Mouse (Mus musculus): Measurements from ENCODE around the gene Atp2b1.
A peak's percentile ranks its signal among the peaks of the same experiment; 100 is the strongest.
"Not testable (repeated sequence)": the region's sequence is repeated elsewhere in the genome, so short reads cannot be mapped to it uniquely, and the experiment has no call there.

Atp2b1 gene

GRCm38 (mm10) chr10:98962092-98962491, 47.9 kb downstream of the Atp2b1 start:
- DNase-seq (ENCODE audit: low read depth, low spot score): no peak

- DNase-seq (ENCODE audit: low read depth, low spot score): peak; percentile 27
Measured at GRCm38 (mm10) chr10:98966407-98967215, 52.4 kb downstream of the Atp2b1 start.

- no peak for DNase-seq (ENCODE audit: low read depth, low spot score)
Measured at GRCm38 (mm10) chr10:98967240-98967891, 53.2 kb downstream of the Atp2b1 start.

GRCm38 (mm10) chr10:98970917-98971316, 56.7 kb downstream of the Atp2b1 start:
- DNase-seq (ENCODE audit: low read depth, low spot score): no peak

- no peak for DNase-seq (ENCODE audit: low read depth, low spot score)
Measured at GRCm38 (mm10) chr10:98972359-98972758, 58.2 kb downstream of the Atp2b1 start.

- no peak for DNase-seq (ENCODE audit: low read depth, low spot score)
Measured at GRCm38 (mm10) chr10:98972912-98973605, 58.9 kb downstream of the Atp2b1 start.

GRCm38 (mm10) chr10:98974645-98975044, 60.4 kb downstream of the Atp2b1 start:
- DNase-seq (ENCODE audit: low read depth, low spot score): no peak

- no peak for DNase-seq (ENCODE audit: low read depth, low spot score)
Measured at GRCm38 (mm10) chr10:98975611-98976010, 61.4 kb downstream of the Atp2b1 start.

- no peak for DNase-seq (ENCODE audit: low read depth, low spot score)
Measured at GRCm38 (mm10) chr10:98976877-98977494, 62.8 kb downstream of the Atp2b1 start.

GRCm38 (mm10) chr10:98978766-98979165, 64.6 kb downstream of the Atp2b1 start:
- DNase-seq (ENCODE audit: low read depth, low spot score): no peak

- DNase-seq (ENCODE audit: low read depth, low spot score): no peak
Measured at GRCm38 (mm10) chr10:98979296-98979695, 65.1 kb downstream of the Atp2b1 start.

- DNase-seq (ENCODE audit: low read depth, low spot score): no peak
Measured at GRCm38 (mm10) chr10:98979951-98980350, 65.7 kb downstream of the Atp2b1 start.

- no peak for DNase-seq (ENCODE audit: low read depth, low spot score)
Measured at GRCm38 (mm10) chr10:98991964-98992363, 77.8 kb downstream of the Atp2b1 start.

GRCm38 (mm10) chr10:98993186-98993585, 79.0 kb downstream of the Atp2b1 start:
- no peak for DNase-seq (ENCODE audit: low read depth, low spot score)

GRCm38 (mm10) chr10:98995016-98995747, 81.0 kb downstream of the Atp2b1 start:
- DNase-seq (ENCODE audit: low read depth, low spot score): not testable (repeated sequence)

- no peak for DNase-seq (ENCODE audit: low read depth, low spot score)
Measured at GRCm38 (mm10) chr10:99004866-99005265, 90.7 kb downstream of the Atp2b1 start.

GRCm38 (mm10) chr10:99011084-99011483, 96.9 kb downstream of the Atp2b1 start:
- no peak for DNase-seq (ENCODE audit: low read depth, low spot score)

- DNase-seq (ENCODE audit: low read depth, low spot score): no peak
Measured at GRCm38 (mm10) chr10:99012086-99012485, 97.9 kb downstream of the Atp2b1 start.

- no peak for DNase-seq (ENCODE audit: low read depth, low spot score)
Measured at GRCm38 (mm10) chr10:99014737-99015136, 100.5 kb downstream of the Atp2b1 start.

GRCm38 (mm10) chr10:99016996-99017395, 102.8 kb downstream of the Atp2b1 start:
- DNase-seq (ENCODE audit: low read depth, low spot score): no peak

GRCm38 (mm10) chr10:99027462-99027861, 113.3 kb downstream of the Atp2b1 start:
- no peak for DNase-seq (ENCODE audit: low read depth, low spot score)

Measured in embryo, embryonic 11.5 days (tissue).